ENCODE assay signal across 8 mouse cellular contexts in the genomic region with DNA sequence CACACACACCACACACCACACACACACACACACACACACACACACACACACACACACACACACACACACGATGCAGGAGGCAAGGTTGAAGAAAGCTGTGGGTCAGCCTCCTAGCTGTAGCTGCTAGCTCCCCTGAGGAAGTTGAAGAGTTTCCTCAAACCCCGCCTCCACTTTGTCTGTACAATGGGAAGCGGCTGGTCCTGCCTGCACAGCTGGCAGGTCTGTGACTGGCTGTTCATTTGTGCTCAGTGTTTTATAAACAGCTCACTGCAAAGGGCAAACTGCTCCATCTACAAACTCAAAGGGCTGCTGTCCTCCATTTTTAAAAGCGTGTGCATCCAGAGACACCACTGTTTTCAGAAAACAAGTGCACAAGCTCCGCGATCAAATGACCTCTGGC.
DNase-seq lines count a peak whose midpoint lies in the region; ATAC-seq and TF ChIP-seq lines count a peak whose summit lies in the region.

No protein-coding gene starts in this region.

- H3K9me3 ChIP-seq in hindbrain, embryonic 10.5 days: 0 out of 2 replicates have a peak, but pooled peaks cover 6% of the 10 kb centered on the region
- H3K9me3 ChIP-seq in hindbrain, embryonic 16.5 days (ENCODE audit: control insufficient read depth, low read length): no peaks in the 10 kb centered on the region
- H3K9me3 ChIP-seq in G1E (replicated peaks): 0 out of 2 replicates have a peak, but pooled peaks cover 2% of the 10 kb centered on the region
- H3K9me3 ChIP-seq in hindbrain, embryonic 12.5 days (replicated peaks): no peaks in the 10 kb centered on the region
- no peaks in the 10 kb centered on the region for H3K9me3 ChIP-seq in midbrain, embryonic 14.5 days (ENCODE audit: control insufficient read depth, low read length)

- H3K4me1 ChIP-seq in hindbrain, embryonic 10.5 days (replicated peaks): peaks cover 12% of the 10 kb centered on the region
- peaks cover 7% of the 10 kb centered on the region for H3K4me1 ChIP-seq in hindbrain, embryonic 16.5 days (ENCODE audit: control insufficient read depth, insufficient read depth, low read depth, low read length)
- H3K4me1 ChIP-seq in G1E (ENCODE audit: insufficient read depth, low read depth, low read length): no peaks in the 10 kb centered on the region; the same call in 1 of the 2 replicates
- H3K4me1 ChIP-seq in hindbrain, embryonic 12.5 days: peaks cover 6% of the 10 kb centered on the region
- H3K4me1 ChIP-seq in midbrain, embryonic 14.5 days (ENCODE audit: control insufficient read depth, insufficient read depth, low read length): peaks cover 6% of the 10 kb centered on the region

- H3K4me2 ChIP-seq in hindbrain, embryonic 16.5 days (ENCODE audit: low read length): no peak overlapping the region
- no peak overlapping the region for H3K4me2 ChIP-seq in hindbrain, embryonic 12.5 days (replicated peaks)
- no peak overlapping the region for H3K4me2 ChIP-seq in midbrain, embryonic 14.5 days (ENCODE audit: low read length)

- no peak overlapping the region for H3K9ac ChIP-seq in hindbrain, embryonic 16.5 days (ENCODE audit: low read depth, low read length)
- H3K9ac ChIP-seq in hindbrain, embryonic 12.5 days: no peak overlapping the region
- no peak overlapping the region for H3K9ac ChIP-seq in midbrain, embryonic 14.5 days (replicated peaks; ENCODE audit: low read length)

- H3K27ac ChIP-seq in hindbrain, embryonic 10.5 days: peak overlapping the region; percentile 45; the same call in 1 of the 2 replicates
- no peak overlapping the region for H3K27ac ChIP-seq in hindbrain, embryonic 16.5 days (ENCODE audit: low read depth, low read length)
- no peak overlapping the region for H3K27ac ChIP-seq in hindbrain, embryonic 12.5 days
- H3K27ac ChIP-seq in midbrain, embryonic 14.5 days (replicated peaks; ENCODE audit: low read depth, low read length): no peak overlapping the region

- no peak for TF ChIP-seq CTCF in G1E (IDR thresholded peaks at IDR 0.05; ENCODE audit: low read depth, low read length)

- H3K36me3 ChIP-seq in hindbrain, embryonic 10.5 days: peaks cover 23% of the 10 kb centered on the region
- no peaks in the 10 kb centered on the region; the same call in 1 of the 2 replicates for H3K36me3 ChIP-seq in hindbrain, embryonic 16.5 days (ENCODE audit: control insufficient read depth, insufficient read depth, low read length)
- H3K36me3 ChIP-seq in G1E (replicated peaks): peaks cover 24% of the 10 kb centered on the region
- peaks cover 8% of the 10 kb centered on the region; the same call in 1 of the 2 replicates for H3K36me3 ChIP-seq in hindbrain, embryonic 12.5 days
- peaks cover 7% of the 10 kb centered on the region for H3K36me3 ChIP-seq in midbrain, embryonic 14.5 days (ENCODE audit: control insufficient read depth, insufficient read depth, low read length)

- H3K27me3 ChIP-seq in hindbrain, embryonic 10.5 days (ENCODE audit: insufficient read depth, poor library complexity, severe bottlenecking): no peaks in the 10 kb centered on the region; the same call in 1 of the 2 replicates
- no peaks in the 10 kb centered on the region for H3K27me3 ChIP-seq in hindbrain, embryonic 16.5 days (replicated peaks; ENCODE audit: control insufficient read depth, insufficient read depth, low read length)
- peaks cover 7% of the 10 kb centered on the region; the same call in 1 of the 2 replicates for H3K27me3 ChIP-seq in G1E (ENCODE audit: insufficient read depth, low read length)
- no peaks in the 10 kb centered on the region for H3K27me3 ChIP-seq in hindbrain, embryonic 12.5 days
- H3K27me3 ChIP-seq in midbrain, embryonic 14.5 days (ENCODE audit: control insufficient read depth, insufficient read depth, low read length): no peaks in the 10 kb centered on the region

- H3K4me3 ChIP-seq in hindbrain, embryonic 10.5 days: no peak overlapping the region
- no peak overlapping the region for H3K4me3 ChIP-seq in hindbrain, embryonic 16.5 days (ENCODE audit: low read length)
- H3K4me3 ChIP-seq in G1E (ENCODE audit: low read depth, low read length): no peak overlapping the region
- no peak overlapping the region for H3K4me3 ChIP-seq in hindbrain, embryonic 12.5 days
- H3K4me3 ChIP-seq in midbrain, embryonic 14.5 days (replicated peaks; ENCODE audit: low read depth, low read length): no peak overlapping the region

- ATAC-seq in hindbrain, embryonic 16.5 days: no peak
- peak; percentile 34; the same call in 1 of the 2 replicates for ATAC-seq in G1E (ENCODE audit: extremely low read depth, insufficient number of reproducible peaks, low FRiP score, poor library complexity, severe bottlenecking)
- ATAC-seq in hindbrain, embryonic 12.5 days (ENCODE audit: low FRiP score): 0 out of 2 replicates have a peak, but pooled peaks have one; percentile 32
- no peak for ATAC-seq in midbrain, embryonic 14.5 days (ENCODE audit: low FRiP score, low TSS enrichment)
- ATAC-seq in erythroblast, adult 5-6 weeks (replicated peaks; ENCODE audit: low FRiP score, poor library complexity, severe bottlenecking): no peak

- 34% methylated on average over 6 of the region's 6 CpGs for WGBS in hindbrain, embryonic 10.5 days
- 36% methylated on average over 6 of the region's 6 CpGs for WGBS in hindbrain, embryonic 16.5 days
- 40% methylated on average over 6 of the region's 6 CpGs for WGBS in hindbrain, embryonic 12.5 days
- 30% methylated on average over 6 of the region's 6 CpGs for WGBS in midbrain, embryonic 14.5 days

- DNase-seq in hindbrain, embryonic 10.5 days (ENCODE audit: low spot score): peak; percentile 39
- DNase-seq in G1E (ENCODE audit: low spot score): no peak
- DNase-seq in midbrain, embryonic 14.5 days: peak; percentile 57
- DNase-seq in left cerebral cortex, adult 18-20 months (ENCODE audit: low spot score in 2 of 2): no peak
- no peak for DNase-seq in layer of hippocampus, postnatal 14 days (ENCODE audit: low spot score in 2 of 2)

Comparison
In these comparisons a context has a peak if more than half of its experiments do, and no peak if none do; other contexts are left out.
1. ATAC-seq: peak in G1E (single experiment) and hindbrain, embryonic 12.5 days (single experiment); none in hindbrain, embryonic 16.5 days (single experiment), midbrain, embryonic 14.5 days (single experiment) and erythroblast, adult 5-6 weeks (single experiment).
2. DNase-seq: peak in hindbrain, embryonic 10.5 days (single experiment) and midbrain, embryonic 14.5 days (single experiment); none in G1E (single experiment), left cerebral cortex, adult 18-20 months (0 of 2) and layer of hippocampus, postnatal 14 days (0 of 2).